Mouse (Mus musculus) ES-Bruce4 (cell line): ENCODE data around the gene Stk39.

Experiments
- CTCF ChIP-seq: IDR thresholded peaks from one replicate; pipeline ENCODE4 v1.8.1; 2011; ENCODE audit warnings: low read depth, low read length
- EP300 ChIP-seq: IDR thresholded peaks from 2 replicates; pipeline ENCODE4 v1.6.1; 2011; ENCODE audit warnings: low read depth, low read length; ENCODE audit not compliant: insufficient read depth
- POLR2A ChIP-seq: IDR thresholded peaks from one replicate; pipeline ENCODE4 v1.8.1; 2011; ENCODE audit warnings: low read length; ENCODE audit not compliant: insufficient read depth

- TF ChIP-seq POLR2A (no peak), CTCF (no peak), EP300 (no peak)
Measured at GRCm38 (mm10) chr2:68292539-68293320, 179.3 kb downstream of the Stk39 start.
